Mouse (Mus musculus) liver, postnatal 0 days (tissue): ENCODE data around the gene Rin3.
A peak's percentile ranks its signal among the peaks of the same experiment; 100 is the strongest.

ENCODE experiments used
- CTCF ChIP-seq: sonication (generic); IDR thresholded peaks from 2 replicates; pipeline ENCODE4 v1.5.1; 2016; ENCODE audit warnings: antibody characterized with exemption, low read depth
- EP300 ChIP-seq: IDR thresholded peaks from 2 replicates; pipeline ENCODE4 v1.6.1; 2016; ENCODE audit warnings: antibody characterized with exemption, low read depth, mild to moderate bottlenecking

DNA sequence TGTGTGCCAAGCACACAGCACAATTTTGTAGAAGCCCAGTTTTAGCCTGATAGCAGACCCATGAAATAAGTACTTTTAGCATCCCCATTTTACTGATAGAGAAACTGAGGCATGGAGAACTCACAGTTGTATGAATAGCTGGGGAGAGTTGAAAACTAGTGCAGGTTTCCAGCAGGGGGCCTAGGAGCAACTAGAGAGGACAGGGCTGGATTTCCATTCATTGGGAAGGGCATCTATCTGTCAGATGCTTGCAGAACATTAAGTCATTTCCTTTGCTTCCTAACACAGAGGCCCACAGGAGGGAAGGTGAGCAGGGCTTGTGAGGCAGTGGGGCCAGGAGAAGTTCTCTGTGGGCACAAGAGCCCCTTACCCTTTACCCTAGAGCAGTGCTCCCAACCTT lies 27.8 kb upstream of the Rin3 start:
- TF ChIP-seq CTCF (peak; percentile 41), EP300 (no peak)
